Mouse (Mus musculus) left cerebral cortex, adult 11 months (tissue): ENCODE data around the gene Sncb.
"Not testable (repeated sequence)": the region's sequence is repeated elsewhere in the genome, so short reads cannot be mapped to it uniquely, and the experiment has no call there.

Experiments
- DNase-seq: peaks from one replicate; pipeline ENCODE4 v3.0.0; 2022; ENCODE audit warnings: low spot score

Sncb gene

GRCm38 (mm10) chr13:54766192-54766768 lies at the start of gene Sncb:
Gene Sncb, minus strand, starts transcription at chr13:54766595.
- no peak for DNase-seq

- DNase-seq, result no peak
These were observed 47.0 kb upstream of the Sncb start for GRCm38 (mm10) chr13:54813381-54813780.

DNA sequence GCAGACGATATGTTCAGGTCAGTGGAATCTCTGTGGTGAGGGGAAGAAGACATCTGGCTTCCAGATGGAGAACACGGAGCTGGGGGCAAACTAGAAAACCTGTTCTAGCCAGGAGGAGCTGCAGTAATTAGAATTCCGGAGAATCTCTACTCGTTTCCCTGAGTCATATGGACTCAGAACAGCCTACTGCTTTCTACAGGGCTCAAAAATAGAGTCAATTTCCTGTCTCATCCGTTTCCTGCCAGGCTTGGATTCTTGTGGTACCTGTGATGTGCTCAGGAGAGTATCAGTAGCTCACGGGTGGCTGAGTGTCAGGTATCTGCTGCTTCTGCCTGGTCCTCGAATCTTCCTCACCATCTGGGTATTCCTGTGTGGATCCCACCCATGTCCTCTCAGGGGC lies 45.1 kb upstream of the Sncb start:
- DNase-seq, result no peak

DNA sequence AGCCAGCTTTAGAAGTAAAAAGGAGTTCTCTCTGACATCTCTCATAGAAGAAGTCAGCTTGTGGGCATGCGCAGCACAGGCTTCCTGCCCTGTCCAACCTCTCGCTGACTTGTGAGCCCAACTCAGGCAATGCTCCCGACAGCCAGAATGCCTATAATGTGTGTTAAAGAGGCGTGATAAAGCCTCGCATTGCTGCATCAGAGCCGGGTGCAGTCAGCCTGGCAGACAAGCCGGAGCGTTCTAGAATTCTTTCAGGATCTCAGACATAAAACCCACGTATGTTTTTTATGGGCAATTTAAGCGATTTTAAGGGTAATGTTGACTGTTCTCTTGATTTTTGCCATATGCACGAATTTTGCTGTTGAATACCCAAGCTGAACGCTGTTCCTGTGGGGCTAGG lies 41.7 kb upstream of the Sncb start:
- no peak for DNase-seq

- DNase-seq, result no peak
These were observed 40.1 kb upstream of the Sncb start for GRCm38 (mm10) chr13:54806434-54806976.

DNA sequence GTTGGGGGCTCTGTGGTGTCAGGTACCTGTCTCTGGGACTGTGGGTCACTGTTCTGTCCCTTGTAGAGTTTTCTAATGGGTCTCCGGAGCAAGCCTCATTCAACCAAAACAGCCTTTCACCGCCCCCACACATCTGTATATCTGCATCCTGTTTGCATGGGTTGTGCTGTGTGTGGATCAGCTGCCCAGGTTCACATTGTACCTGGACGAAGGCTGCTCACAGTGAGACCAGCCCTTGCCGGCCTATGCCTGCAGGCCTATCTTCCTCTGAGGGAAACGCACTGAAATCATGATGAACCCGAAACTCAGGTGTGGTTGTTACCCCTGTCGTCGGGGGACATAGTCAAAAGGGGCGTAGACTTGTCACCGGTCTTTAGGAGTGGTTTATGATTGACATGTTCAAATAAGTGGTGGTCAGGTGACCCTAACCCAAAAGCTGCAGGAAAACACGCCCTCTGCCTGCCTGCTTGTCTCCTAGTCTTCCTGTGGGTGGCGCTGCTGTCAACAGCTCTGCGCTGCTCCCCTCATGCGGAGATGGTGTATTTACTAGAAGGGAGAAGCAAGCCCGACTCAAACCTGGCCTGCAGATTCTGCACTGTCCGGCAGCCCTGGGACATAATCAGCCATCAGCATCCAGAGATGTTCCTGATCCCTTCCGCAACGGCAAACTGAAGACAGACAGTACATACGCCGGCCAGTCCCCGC lies 38.9 kb upstream of the Sncb start:
- no peak for DNase-seq

- no peak for DNase-seq
These were observed 36.6 kb upstream of the Sncb start for GRCm38 (mm10) chr13:54803010-54803409.

DNA sequence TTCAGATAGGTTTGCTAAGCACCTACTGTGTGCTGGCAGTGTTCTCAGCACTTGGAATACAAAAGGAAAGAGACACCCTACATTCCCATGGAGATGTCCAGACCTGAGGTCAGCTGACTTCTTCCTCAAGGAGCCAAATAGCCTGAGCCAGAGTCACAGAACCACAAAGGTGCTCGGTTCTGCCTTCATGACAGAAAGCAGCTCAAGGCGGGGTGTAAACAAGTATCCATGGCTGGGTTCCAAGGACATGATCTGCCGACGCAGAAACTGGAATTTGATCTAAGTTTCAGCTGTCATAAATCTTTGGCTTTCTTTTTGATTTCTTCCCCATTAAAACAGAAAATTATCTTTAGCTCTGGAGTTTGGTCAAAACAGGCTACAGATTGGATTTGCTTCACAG lies 33.8 kb upstream of the Sncb start:
- DNase-seq, result no peak

- DNase-seq, result no peak
These were observed 33.3 kb upstream of the Sncb start for GRCm38 (mm10) chr13:54799701-54800100.

DNA sequence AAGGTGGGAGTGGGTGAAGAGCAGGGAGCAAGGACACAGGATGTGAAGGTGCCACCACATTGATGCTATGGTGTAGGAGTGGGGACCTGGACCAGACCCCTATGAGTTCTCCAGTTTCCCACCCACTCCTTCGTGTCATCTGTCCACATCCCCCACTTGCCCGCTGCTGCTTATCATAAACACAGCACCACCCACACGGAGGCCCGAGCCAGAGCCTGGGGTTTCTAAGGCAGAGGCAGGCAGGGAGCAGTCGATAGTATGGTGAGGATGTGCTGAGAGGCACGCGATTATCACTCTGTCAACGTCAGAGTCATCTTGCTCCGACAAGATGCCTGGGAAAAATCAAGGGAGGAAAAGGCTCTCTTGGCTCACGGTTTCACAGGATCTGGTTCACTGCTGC lies 32.3 kb upstream of the Sncb start:
- DNase-seq, result no peak

GRCm38 (mm10) chr13:54797861-54798643 lies 31.7 kb upstream of the Sncb start:
- DNase-seq, result no peak

- no peak for DNase-seq
These were observed 31.0 kb upstream of the Sncb start for GRCm38 (mm10) chr13:54797356-54797755.

GRCm38 (mm10) chr13:54794843-54795242 lies 28.4 kb upstream of the Sncb start:
- no peak for DNase-seq

- DNase-seq, result no peak
These were observed 27.7 kb upstream of the Sncb start for GRCm38 (mm10) chr13:54794002-54794577.

GRCm38 (mm10) chr13:54792259-54793230 lies 26.1 kb upstream of the Sncb start:
- no peak for DNase-seq

GRCm38 (mm10) chr13:54789561-54790397 lies 23.4 kb upstream of the Sncb start:
- DNase-seq, result no peak

DNA sequence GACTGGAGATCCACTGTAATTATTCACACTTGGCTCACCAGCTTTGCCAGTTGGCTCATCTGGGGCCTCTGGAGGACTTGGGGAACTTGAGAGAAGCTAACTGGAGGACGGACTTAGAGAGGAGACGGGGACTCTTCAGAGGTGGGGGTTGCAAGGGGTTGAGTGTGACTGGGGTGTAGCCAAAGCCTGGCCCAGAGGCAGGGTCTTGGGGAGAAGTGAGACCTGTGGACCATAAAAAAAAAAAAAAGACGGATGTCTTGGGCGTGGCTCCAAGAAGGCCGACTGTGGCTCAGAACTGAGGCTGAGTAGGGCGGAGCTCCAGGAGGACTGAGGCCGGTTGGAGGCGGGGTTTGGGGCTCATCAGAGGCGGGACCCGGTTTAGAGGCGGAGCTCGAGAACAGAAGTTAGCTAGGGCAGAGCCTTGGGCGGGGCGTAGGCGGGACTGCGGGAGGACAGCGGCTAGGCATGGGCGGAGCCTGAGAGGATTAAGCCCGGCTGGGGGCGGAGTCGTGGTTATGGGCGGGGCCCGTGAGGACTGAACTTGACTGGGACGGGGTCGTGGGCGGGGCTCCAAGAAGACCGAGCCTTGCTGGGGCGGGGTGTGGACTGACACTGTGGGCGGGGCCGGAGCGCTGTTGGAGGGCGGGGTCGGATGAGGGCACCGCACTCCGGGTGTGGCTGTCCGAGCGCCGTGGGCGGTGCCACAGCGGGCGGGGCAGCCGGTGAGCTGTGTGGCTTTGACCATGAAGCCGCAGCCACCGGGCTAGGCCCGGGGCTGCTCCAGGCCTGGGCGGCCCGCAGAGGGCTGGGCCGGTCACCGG lies 22.6 kb upstream of the Sncb start, which contains the start of gene Tspan17:
TSS of gene Tspan17 (plus strand) at position 638 of the 821 bp plus-strand sequence.
- DNase-seq, result peak; percentile 94

- DNase-seq, result not testable (repeated sequence)
These were observed 21.2 kb upstream of the Sncb start for GRCm38 (mm10) chr13:54787591-54787990.

GRCm38 (mm10) chr13:54783698-54784097 lies 17.3 kb upstream of the Sncb start, which contains the start of gene Eif4e1b:
Gene Eif4e1b, plus strand, starts transcription at chr13:54783998.
- no peak for DNase-seq
